Mouse (Mus musculus): Measurements from ENCODE around the gene Gm3543. TPM values are rescaled to one million over a fixed set of nuclear protein-coding genes. Genes with fewer than 3 reads are reported as not detected.

Gm3543 gene
- total RNA-seq (2023; ENCODE audit: inconsistent age) = not detected in 4 replicates

DNA sequence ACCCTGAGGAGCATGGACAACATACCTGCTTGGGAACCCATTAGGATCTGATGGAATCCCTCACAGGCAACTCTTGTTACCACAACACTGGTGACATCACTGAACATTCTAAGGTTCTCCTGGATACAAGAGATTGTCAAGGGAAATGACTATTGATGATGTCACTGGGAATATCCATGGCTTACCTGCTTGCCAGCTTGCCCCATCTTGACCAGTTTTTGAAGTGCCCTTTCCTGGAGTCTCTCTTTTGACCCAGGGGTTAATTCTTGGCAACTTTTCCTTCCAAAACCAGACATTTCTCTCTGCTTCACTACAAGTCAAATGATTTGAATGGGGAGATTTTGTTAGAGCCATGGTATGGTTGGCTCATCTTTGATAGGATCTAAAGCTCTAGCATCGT, at the start of gene Gm3543:
Gene Gm3543 (minus strand): TSS at position 101 of the 400 bp plus-strand sequence.

DNA sequence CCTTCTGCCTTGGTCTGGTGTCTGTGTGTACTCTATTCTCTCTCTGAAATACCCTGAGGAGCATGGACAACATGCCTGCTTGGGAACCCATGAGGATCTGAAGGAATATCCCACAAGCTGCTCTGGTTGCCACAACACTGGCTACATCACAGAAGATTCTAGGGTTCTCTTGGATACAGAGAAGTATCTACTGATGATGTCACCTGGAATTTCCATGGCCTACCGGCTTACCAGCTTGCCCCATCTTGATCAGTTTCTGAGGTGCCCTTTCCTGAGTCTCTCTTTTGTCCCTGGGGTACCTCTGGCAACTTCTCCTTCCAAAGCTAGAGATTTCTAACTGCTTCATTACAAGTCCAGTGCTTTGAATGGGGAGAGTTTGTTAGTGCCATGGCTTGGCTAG, 15.3 kb downstream of the Gm3543 start, which contains the start of gene Gm6401:
Gene Gm6401 (minus strand): TSS at position 101 of the 400 bp plus-strand sequence.

DNA sequence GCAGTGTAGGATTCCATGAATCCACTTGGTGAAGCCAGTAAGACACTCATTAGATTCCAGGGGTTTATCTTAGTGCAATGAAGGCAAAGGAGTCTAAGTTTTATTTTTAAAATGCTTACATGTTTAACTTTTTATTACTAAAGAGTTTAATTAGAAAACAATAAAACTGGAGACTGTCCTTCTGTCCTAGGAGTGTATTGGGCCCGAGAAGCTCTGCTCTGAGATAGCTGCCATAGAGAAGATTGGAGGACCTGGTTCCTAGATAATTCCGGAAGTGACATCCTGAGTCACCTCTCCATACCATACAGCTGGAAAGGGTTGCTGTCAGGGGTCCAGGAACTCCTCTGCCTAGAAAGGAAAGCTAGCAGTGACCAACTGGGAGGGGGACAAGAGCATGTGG, 39.4 kb downstream of the Gm3543 start, which contains the start of gene 1700024B05Rik:
Gene 1700024B05Rik (plus strand): TSS at position 301 of the 400 bp plus-strand sequence.

Other genes with a start within 250 kb of the Gm3543 start
- gene Gm7929, start 232.7 kb downstream of the Gm3543 start, total RNA-seq (2023; ENCODE audit: inconsistent age) = not detected in 4 replicates
- gene Gm47189, start 210.9 kb downstream of the Gm3543 start, total RNA-seq (2023; ENCODE audit: inconsistent age) = not detected in 4 replicates
- not detected in 4 replicates for gene Gm7980, start 76.0 kb downstream of the Gm3543 start, total RNA-seq (2023; ENCODE audit: inconsistent age)
- not detected in 4 replicates for gene 1700049E17Rik1, start 58.4 kb downstream of the Gm3543 start, total RNA-seq (2023; ENCODE audit: inconsistent age)
- gene 1700024B05Rik, start 39.3 kb downstream of the Gm3543 start, total RNA-seq (2023; ENCODE audit: inconsistent age) = not detected in 4 replicates
- not detected in 4 replicates for gene Gm6401, start 15.4 kb downstream of the Gm3543 start, total RNA-seq (2023; ENCODE audit: inconsistent age)
- not detected in 4 replicates for gene Gm7951, start 134.0 kb upstream of the Gm3543 start, total RNA-seq (2023; ENCODE audit: inconsistent age)
- not detected in 4 replicates for gene Gm17027, start 179.3 kb upstream of the Gm3543 start, total RNA-seq (2023; ENCODE audit: inconsistent age)
- gene Gm3573, start 207.5 kb upstream of the Gm3543 start, total RNA-seq (2023; ENCODE audit: inconsistent age) = not detected in 4 replicates